Mouse (Mus musculus) left cerebral cortex, postnatal 36 days (tissue): ENCODE data around the gene Rora. TPM values are rescaled to one million over a fixed set of nuclear protein-coding genes. Genes with fewer than 3 reads are reported as not detected.
A peak's percentile ranks its signal among the peaks of the same experiment; 100 is the strongest.

ENCODE experiments used
- DNase-seq, 2 experiments: peaks; one replicate each; pipeline ENCODE4 v3.0.0; 2021 to 2022; ENCODE audit warnings: low spot score in 2 of 2, mixed read lengths in 1 of 2
- intact Hi-C: fragments of 180-260 bp; cut with DNase I; formaldehyde crosslinking; loops from one replicate; pipeline ENCODE4 v1.15.1; 2025
- total RNA-seq, 2 experiments: library from RNA; stranded (reverse); gene quantifications; 2 replicates each; pipeline ENCODE4 v1.2.3; 2021

Rora gene
- total RNA-seq, 2 experiments from 2014 or later: 69.0 to 81.9 TPM

DNA sequence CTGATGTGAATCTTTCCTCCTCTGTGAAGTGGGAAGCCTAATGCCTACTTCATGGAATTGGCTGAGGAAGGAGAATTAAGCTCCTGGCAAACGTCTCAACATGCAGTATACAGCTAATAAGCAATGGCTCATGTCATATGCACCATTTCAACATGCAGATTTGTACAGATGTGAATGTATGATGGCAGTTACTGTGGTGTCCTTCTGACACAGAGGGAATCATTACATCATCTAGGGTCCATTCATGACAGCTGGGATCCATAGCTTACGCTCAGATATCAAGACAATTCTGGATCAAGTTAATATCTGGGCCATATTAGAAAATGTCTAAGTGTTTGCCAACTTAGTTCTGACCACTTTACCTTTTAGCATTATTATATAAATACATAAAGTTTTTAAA, 199.3 kb downstream of the Rora start:
- intact Hi-C loops: no loop called here
- no peak for DNase-seq

DNA sequence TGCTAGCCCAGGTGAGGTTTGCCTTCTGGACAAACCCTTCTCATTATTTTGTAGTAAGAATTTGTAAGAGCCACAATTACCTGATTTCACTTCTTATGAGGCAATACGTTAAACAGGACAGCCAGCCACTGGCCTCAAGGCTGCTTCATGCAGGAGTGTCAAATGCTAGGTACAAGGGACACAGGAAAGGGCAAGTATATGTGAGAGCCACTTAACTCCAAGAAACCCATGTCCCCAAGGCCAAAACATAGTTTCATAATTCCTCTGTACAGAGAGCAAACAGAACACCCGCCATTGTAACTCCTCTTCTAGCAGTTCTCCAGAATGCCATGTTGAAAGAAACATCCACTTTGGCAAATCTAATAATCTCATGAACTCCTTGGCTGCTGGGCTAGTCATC, 205.9 kb downstream of the Rora start:
- intact Hi-C loops: no loop called here
- no peak for DNase-seq

DNA sequence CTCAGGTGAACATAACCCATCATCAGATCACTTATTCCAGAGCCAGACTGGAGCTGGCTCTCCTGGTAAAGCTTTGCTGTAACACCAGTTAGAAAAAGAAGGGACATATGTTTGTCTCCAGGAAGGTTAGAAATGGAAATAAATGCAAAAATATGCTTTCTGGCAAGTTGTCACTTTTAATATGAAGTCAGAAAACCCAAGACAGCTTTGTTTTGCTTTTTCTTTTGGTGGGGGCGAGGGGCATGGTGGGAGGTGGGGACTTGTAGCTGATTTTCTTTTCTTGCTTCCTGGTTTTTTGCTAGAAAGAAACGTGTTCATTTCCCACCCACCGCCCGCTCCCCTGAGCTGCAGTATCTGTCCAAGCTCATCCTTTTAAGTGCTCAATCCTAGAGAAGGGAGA, 212.7 kb downstream of the Rora start:
- intact Hi-C loops: loop anchor here (10.0 kb wide), 1 partner anchor 122 kb away; no protein-coding TSS in a partner anchor
- peak; percentile 55 to 68 for DNase-seq

DNA sequence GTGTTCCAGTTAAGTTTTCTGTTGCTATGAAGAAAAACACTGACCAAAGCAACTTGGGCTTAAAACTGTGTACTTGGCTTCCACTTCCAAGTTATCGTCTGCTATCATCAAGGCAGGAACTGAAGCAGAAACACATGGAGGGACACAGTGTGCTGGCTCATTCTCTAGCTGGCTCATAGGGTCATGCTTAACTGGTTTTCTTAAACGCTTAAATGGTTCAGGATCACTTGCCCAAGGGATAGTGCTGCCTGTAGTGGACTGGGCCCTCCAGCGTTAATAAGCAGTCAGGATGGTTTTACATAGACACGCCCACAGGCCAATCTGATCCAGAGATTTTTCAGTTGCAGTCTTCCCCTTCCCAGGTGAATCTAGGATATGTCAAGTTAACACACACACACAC, 220.3 kb downstream of the Rora start:
- no peak for DNase-seq
- intact Hi-C loops: no loop called here

DNA sequence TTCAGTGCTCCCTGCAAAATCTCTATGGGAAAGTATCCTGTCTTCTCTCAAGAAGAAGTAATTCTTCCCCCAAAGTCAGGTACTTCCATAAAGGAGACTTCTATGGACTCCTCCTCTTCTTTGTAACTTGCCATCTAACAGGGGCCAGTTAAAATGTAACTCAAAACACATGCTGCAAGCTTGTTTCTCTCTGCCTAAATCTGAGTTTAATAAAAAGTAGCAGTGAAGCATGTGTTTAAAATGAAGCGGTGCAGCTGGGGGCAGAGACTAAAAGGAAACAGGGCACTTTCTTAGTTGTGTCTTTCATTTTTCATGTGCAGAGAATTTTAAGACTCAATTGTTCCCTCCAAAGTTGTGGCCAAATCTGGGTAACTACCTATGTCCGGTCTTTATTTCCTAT, 221.0 kb downstream of the Rora start:
- intact Hi-C loops: no loop called here
- DNase-seq: no peak

DNA sequence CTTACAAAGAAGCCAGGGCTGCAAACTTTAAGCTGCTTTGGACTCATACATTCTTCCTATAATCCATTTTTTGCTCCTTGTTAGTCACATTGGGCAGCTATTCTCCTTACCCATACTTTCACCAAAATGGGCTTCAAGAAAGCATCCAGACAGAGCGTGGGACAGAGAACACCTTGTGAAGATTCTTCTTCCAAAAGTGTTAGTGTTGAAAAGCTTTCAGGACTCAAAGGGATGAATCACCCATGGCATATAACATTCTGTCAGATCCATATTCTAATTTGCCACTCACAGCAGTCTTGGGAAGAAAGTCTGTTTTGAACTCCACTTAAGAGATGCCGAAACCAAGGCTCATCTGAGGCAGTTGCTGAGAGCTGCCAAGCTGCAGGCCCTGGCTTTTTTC, 222.2 kb downstream of the Rora start:
- DNase-seq: peak; percentile 26 to 30
- intact Hi-C loops: no loop called here

DNA sequence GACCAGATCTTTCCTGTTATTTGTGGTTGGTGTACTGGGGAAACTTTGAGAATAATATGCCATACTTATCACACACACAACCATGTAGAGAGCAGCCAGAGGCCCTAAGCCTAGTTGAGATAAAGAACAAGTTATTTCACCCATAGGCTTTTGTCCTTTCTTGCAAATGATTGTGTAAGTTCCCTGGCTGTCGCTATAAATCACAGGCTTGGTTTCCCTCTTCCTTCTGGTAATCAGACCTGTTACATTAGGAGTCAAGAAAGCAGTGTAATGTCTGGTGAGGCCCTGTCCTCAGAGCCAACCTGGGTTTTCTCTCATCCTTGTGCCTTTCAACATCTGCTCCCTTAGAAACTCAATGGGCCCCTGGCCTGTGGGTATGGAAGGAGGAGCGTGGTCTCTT, 222.7 kb downstream of the Rora start:
- intact Hi-C loops: no loop called here
- no peak for DNase-seq

DNA sequence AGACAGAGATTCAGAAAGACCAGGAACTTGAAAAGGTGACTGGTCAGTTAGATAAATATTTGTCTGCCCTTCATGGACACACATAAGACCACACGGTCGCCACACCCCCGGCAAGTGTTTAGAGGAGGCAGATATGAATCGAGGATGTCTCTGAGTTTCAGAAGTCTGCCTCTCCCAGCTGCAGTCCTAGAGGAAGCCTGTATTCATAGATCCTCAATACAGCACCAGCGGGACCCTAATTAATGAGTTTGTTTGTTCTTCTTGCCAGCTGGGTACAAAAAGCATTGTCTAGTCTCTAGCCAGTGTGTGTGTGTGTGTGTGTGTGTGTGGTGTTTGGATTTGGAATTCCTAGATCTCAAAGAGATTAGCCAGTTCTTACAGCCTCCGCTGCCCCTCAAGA, 228.3 kb downstream of the Rora start:
- intact Hi-C loops: no loop called here
- no peak for DNase-seq

DNA sequence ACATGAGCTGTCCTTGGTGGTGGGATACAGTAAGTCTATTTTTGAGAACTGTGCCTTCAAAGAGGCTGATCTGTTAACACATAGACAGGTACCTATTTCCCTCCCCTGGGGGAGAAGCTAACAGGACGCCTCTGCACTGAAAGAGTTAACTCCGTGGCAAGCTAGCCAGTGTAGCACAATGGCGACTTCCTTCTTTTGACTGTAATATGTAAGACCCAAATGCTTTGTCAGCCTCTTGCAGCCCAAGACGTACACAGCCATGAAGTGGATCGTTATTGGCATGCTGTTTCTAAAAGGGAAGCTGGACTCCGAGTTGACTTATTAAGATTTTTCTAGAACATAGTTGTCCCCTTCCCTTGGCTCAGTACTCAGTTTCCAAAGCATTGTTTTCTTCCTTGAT, 229.4 kb downstream of the Rora start:
- intact Hi-C loops: no loop called here
- DNase-seq: no peak

DNA sequence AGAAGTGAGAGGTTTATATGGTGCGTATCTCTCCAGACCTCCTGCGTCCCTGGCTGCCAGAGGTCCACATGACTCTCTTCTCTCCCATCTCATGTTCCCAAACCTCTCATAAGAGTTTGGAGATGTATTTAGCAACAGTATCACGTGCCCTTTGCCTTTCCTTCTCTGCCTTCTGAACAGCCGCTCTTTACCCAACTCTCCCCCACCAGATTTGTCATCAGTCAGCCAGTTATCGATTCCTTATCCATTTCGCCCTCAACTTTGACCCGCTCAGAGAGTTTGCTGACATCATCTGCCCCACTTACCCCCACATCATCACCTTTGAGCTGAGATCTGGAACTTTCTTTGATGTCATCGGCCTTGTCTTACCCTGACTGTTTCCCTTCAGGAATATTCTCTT, 230.1 kb downstream of the Rora start:
- intact Hi-C loops: no loop called here

DNA sequence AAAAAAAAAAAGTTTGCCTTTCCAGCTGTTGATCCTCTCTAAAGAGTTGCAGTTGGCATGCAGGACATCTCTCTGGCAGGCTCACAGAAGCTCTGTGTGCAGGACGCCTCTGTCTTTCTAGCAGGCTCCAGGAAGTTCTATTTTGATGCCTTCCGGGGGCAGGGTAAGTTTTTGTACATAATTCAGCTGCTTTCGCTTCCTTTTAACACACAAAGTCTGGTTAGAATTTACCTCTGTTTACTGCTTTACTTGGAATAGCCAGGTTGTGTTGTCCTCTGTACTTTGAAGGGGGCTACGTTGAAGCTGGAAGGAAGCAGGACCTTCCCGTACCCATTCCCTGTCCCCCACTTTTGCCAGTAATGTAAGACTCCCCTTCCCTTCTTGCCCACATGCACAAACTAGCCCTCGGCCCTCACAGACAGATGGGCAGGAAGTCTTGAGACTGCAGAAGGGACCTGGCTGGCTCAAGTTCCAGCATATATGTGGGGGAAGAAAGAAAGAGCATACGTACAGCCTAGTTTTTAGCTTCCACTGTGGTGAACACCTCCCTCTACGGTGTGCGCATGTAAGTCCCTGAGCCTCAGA, 231.0 kb downstream of the Rora start:
- intact Hi-C loops: no loop called here
- DNase-seq: peak; percentile 60 to 64

More for the DNA sequence above, 230.1 kb downstream of the Rora start:
- DNase-seq: no peak

DNA sequence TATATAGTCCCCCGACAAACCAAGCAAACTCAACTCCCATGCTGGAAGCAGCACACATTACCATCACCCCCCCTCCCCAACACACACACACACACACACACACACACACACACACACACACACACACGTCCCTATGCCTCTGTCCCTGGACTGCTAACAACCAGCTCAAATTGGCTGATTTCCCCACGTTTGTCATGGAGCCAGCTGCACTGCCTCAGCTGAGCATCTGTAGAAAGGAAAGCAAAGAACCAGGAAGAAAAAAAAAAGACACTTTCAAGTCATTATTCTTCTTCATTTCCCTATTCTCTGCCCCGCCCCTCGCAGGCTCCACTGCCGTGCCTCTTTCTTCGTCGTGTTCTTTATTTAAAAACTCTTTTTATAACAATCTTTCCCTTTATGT, 235.1 kb downstream of the Rora start:
- intact Hi-C loops: no loop called here
- DNase-seq: peak in 1 of 2 experiments; percentile 28

DNA sequence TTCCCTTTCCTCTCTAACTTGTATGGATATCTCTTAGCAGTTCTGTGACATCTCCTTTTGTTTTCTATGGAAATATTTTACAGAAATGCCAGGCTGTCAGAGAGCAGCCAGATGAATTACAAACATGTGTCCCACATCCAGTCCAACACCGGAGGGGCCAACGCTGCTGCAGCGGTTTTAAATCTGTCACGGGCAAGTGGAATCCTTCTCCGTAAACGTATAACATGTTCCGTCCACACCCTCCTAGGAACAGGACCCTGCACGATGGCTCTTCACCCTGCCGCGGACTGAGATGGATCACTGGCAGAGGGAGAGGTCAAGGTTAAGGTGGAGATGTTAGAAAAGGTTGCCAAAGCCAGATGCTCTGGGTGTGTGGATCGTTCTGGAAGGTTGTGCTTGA, 237.8 kb downstream of the Rora start:
- intact Hi-C loops: no loop called here

DNA sequence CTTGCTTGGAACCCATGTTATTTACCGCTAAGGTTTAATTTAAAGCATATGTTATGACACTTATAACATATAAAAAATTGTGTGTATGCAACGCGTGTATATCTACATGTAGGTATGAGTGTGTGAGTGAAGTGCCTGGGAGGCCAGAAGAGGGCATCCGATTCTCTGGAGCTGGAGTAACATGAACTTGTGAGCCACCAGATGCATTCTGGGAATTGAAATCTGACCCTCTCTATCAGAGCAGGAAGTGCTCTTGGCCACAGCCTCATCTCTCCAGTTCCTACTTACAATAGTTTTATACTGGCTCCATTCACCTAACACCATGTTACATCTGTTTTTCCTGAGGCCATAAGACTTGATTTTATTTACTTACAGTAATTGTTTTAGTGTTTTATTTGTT, 238.8 kb downstream of the Rora start:
- no peak for DNase-seq
- intact Hi-C loops: no loop called here

More for the DNA sequence above, 237.8 kb downstream of the Rora start:
- DNase-seq: no peak

DNA sequence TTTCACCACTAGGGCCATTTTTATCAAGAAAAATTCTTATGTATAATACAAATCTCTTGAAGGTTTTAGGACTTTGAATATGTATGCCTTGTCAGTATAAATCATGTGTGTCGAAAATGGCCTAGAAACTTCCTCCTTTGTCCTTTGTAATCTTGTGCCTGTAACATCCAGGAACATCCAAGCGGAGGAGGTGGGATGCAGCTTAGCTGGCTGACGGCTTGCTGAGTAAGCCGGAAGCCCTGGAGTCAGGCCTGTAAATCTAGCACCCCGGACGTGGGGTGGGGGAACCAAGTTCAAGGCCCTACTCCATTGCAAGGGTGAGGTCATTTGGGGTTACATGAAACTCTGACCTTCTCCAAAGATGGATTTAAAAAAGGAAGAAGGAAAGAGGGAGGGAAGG, 239.3 kb downstream of the Rora start:
- no peak for DNase-seq
- intact Hi-C loops: no loop called here

DNA sequence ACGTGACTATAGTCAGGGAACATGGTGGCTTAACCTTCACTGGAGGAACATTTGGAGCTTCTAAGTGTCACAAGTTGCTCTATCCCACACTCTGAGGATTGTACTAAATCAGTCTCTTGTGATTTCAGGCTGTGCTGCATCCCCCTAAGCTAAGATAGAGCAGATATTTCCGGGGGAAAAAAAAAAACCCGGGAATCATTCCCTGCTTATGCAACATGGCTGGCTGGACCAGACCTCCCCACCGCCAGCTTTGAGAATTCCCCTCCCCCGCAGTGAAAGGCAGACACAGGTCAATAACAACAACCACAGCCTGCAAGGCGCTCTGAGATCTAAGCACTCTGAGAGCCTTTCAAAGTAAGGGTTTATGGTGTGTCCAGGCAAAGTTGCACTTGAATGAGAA, 244.7 kb downstream of the Rora start:
- intact Hi-C loops: no loop called here
- no peak for DNase-seq

DNA sequence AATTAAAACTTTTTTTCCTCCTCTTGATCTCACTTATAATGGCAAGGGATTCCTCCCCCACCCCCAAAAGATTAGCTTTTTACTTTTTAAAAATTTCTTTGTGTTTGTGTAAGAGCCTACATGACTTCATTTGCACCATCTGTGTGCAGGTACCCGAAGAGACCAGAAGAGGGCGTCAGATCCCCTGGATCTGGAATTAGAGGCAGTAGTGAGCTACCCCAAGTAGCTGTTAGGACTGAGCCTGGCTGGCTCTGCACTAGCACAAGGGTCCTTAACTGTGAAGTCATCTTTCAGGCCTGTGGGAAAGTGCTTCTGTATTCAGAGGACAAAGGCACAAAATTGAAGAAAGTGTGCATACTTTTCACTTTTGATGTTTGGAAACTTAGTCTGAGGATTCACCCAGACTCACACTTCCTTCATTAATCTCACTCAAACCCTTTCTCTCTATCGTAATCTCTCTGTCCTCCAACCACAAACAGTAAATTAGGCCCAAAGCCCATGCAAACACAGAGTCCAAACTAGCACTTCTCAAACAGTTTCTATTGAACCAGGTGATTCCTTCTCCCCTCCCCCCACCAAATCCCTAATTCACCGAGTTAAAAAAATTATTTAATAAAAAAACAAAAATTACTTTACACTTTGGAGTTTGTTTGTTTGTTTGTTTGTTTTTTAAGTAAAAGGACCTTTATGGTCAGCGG, 246.1 kb downstream of the Rora start:
- intact Hi-C loops: no loop called here
- no peak for DNase-seq

DNA sequence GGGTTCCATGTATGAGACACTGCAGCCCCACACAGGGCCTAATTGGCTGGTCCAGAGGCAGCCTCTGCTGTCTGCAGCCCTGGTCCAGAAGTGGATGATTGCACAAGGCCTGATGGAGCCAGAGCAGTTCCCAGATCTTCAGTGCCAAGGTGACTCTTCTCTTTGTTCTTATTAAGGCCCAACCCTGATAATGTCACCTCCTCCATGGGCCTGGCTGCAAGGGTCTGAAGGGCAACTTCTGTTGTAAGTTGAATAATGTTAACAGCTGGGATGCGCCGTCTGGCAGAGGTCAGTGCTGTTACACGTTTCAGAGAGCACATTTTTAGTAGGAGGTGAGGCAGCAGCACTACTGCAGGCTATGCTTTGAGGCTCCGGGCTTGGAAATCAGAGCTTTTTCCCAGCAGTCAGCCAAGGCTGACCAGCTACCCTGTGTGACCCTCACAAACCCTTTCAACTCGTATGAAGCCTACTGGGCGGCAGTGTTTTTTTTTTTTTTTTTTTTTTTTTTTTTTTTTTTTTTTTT, 252.8 kb downstream of the Rora start:
- intact Hi-C loops: no loop called here
- no peak for DNase-seq

DNA sequence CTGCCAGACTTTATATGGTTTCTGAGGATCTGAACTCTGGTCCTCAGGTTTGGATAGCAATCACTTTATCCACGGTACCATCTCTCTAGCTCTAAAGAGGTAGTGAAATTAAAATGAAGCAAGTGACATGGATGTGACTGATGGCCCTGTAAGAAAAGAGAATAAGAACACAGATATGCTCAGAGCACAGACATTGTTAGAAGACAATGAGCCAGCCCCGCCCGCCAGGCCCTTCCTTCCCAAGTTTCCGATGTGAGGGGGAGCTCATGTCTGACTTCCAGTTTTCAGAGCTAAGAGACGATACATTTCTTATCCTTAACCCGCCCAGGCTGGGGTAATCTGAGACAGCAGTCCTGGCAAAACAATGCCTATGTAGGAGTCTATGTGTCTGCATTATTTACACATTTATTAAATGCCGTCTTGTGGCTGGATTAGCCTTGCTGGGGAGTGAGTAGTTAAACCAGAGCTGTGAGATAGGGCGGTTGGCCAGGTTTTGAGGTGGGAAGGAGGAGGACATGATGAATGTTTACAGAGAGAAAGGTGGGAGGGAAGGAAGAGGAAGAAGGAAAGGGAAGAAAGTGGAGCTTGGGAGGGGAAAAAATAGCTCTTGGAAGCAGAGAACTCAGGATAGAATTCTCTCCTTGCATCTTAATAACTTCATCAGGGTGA, 259.0 kb downstream of the Rora start:
- peak in 1 of 2 experiments; percentile 25 for DNase-seq
- intact Hi-C loops: no loop called here

DNA sequence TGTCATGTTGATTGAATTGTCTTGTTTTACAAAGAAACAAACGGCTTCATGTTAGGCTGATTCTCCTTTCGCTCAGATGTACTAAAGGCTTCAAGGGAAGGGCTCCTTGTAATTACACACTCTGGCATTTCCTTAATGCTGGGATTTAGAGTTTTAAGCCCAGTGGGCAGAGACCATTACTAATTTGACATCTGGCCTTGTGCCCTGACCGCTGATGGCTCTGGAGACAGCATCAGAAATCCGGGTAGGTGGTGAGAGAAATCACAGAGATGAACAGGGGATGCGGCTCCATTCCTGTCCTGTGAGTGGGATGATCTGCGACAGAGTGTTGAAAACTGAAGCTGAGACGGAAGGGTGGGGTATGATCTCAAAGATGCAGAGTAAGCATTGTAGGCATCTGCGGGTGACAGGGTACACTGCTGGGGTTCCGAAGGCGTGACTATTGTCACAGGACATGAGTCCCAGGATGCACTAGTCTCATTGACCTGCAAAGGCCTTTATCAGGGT, 259.7 kb downstream of the Rora start:
- peak in 1 of 2 experiments; percentile 27 for DNase-seq
- intact Hi-C loops: no loop called here
